Mouse (Mus musculus): Measurements from ENCODE around the gene Ralbp1. TPM values are rescaled to one million over a fixed set of nuclear protein-coding genes. Genes with fewer than 3 reads are reported as not detected.

Gene Ralbp1
- 29.5 TPM in 2 replicates for polyA plus RNA-seq (2015; fragmentation: Nextera tagmentation; extraction: Ambion mirVana)

DNA sequence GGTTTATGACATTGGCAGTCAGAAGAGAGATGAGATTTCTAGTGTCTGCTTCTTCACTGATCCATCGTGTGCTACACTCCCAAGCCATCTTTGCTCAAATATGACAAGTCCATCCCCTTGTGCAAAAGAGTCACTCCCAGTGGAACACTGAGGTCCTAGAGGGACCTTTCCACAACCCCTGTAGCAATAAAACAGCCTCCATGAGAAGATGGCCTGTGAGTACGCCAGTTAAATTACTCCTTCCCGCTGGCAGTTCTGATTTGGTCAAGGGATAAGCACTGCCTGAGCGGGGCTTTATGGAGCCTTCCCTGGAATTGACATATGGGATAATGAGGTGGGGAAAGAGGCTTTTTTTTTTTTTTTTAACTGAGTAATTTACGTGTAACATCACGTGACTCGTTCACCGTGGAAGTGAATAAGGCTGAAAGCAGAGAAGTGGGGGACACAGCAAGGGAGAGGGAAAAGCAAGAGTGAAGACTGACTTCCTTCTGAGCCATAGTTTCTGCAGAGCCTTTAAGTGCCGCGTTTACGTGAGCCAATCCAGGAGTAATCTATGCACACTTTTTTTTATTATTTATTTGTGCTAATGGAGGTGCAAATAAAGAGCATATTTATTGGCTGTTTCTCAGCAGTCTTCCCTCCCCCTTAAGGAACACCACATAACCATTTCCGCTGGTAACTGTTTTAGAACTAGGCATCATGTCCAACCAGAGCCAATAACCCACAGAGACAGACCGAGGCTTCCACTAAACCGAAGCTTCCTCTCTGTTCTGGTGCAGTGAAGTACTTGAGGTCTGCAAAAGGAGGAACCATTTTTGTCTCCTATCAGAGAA, at the start of gene Ralbp1:
Ralbp1 (minus strand) TSS at position 102 of the 833 bp plus-strand sequence.
- DNase-seq (no peak), ATAC-seq (no peak)
- peak within 1 kb of the TSS; percentile 93 for H3K27ac ChIP-seq (ENCODE audit: low read depth)
- H3K9me3 ChIP-seq (ENCODE audit: low read length): no peaks in the 10 kb centered on the region
- peak within 1 kb of the TSS; percentile 85 for H3K9ac ChIP-seq (replicated peaks)
- 4% methylated on average over 14 of the region's 14 CpGs for WGBS (ENCODE audit: insufficient replicate concordance)
- H3K36me3 ChIP-seq (replicated peaks; ENCODE audit: insufficient read depth, low read length): no peaks in the 10 kb centered on the region
- TF ChIP-seq CTCF (IDR thresholded peaks at IDR 0.05; ENCODE audit: low read depth) (no peak), EP300 (IDR thresholded peaks at IDR 0.05; ENCODE audit: low read depth) (no peak)
- no peaks in the 10 kb centered on the region for H3K27me3 ChIP-seq (ENCODE audit: insufficient read depth, low read length)
- peaks cover 20% of the 10 kb centered on the region for H3K4me1 ChIP-seq (ENCODE audit: insufficient read depth)
- peak within 1 kb of the TSS; percentile 80 for H3K4me3 ChIP-seq (ENCODE audit: low read depth, low read length)
- peak within 1 kb of the TSS; percentile 89 for H3K4me2 ChIP-seq (ENCODE audit: low read depth, low read length)

DNA sequence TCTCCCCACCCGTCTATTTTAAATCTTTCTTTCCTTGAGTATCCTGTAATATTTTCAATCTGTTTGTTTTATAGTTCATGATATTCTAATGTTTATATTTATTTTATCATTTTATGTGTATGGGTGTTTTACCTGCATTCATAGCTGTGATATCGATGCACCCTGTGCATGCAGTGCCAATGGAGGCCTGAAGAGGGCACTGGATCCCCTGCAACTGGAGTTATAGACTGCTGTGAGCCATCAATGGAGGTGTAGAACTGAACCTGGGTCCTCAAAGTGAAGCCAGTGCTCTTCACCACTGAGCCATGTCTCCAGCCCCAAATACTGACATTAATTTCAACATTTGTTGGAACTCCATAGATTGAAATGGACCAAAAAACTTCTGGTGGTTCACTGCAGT, 48.1 kb upstream of the Ralbp1 start:
- Histone ChIP-seq H3K36me3 (replicated peaks; ENCODE audit: insufficient read depth, low read length) (peaks cover 5% of the 10 kb centered on the region; the same call in 1 of the 2 replicates), H3K27me3 (ENCODE audit: insufficient read depth, low read length) (no peaks in the 10 kb centered on the region), H3K4me1 (ENCODE audit: insufficient read depth) (peaks cover 10% of the 10 kb centered on the region), H3K4me2 (ENCODE audit: low read depth, low read length) (no peak overlapping the region), H3K9me3 (ENCODE audit: low read length) (no peaks in the 10 kb centered on the region), H3K9ac (replicated peaks) (no peak overlapping the region), H3K27ac (ENCODE audit: low read depth) (no peak overlapping the region), H3K4me3 (ENCODE audit: low read depth, low read length) (no peak overlapping the region)
- DNase-seq: no peak
- no peak for TF ChIP-seq EP300 (IDR thresholded peaks at IDR 0.05; ENCODE audit: low read depth)
- TF ChIP-seq CTCF (IDR thresholded peaks at IDR 0.05; ENCODE audit: low read depth): peak; percentile 72
- ATAC-seq: no peak
- WGBS (ENCODE audit: insufficient replicate concordance): 85% methylated on average over 2 of the region's 2 CpGs

GRCm38 (mm10) chr17:65931525-65931924, 45.9 kb upstream of the Ralbp1 start:
- WGBS (ENCODE audit: insufficient replicate concordance): 71% methylated on average over 6 of the region's 6 CpGs
- H3K27ac ChIP-seq (ENCODE audit: low read depth): 0 out of 2 replicates have a peak overlapping the region, but pooled peaks have one; percentile 11
- H3K4me3 ChIP-seq (ENCODE audit: low read depth, low read length): no peak overlapping the region
- 0 out of 2 replicates have a peak overlapping the region, but pooled peaks have one; percentile 22 for H3K9ac ChIP-seq (replicated peaks)
- H3K4me1 ChIP-seq (ENCODE audit: insufficient read depth): peaks cover 8% of the 10 kb centered on the region
- peaks cover 11% of the 10 kb centered on the region; the same call in 1 of the 2 replicates for H3K36me3 ChIP-seq (replicated peaks; ENCODE audit: insufficient read depth, low read length)
- TF ChIP-seq CTCF (IDR thresholded peaks at IDR 0.05; ENCODE audit: low read depth): no peak
- no peak for TF ChIP-seq EP300 (IDR thresholded peaks at IDR 0.05; ENCODE audit: low read depth)
- H3K4me2 ChIP-seq (ENCODE audit: low read depth, low read length): no peak overlapping the region
- no peak for DNase-seq
- no peaks in the 10 kb centered on the region for H3K9me3 ChIP-seq (ENCODE audit: low read length)
- no peak for ATAC-seq
- H3K27me3 ChIP-seq (ENCODE audit: insufficient read depth, low read length): no peaks in the 10 kb centered on the region

DNA sequence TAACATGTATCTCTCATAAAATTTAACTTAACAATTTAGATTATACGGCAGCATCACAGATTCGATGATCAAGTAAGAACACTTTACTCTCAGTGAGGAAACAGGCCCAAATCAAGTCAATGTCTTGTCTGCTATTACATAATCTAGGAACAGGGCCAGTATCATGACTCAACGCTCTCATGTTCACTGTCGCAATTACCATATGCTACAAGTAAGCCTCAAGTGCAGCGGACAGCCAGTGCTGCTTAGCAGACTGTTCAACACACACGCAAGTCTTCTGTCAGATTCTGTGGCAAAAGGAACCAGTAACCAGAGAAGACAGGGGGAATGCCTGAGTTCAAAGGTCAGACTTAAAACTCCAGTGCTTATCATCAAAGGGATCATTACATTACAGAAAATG, 45.4 kb upstream of the Ralbp1 start:
- H3K4me1 ChIP-seq (ENCODE audit: insufficient read depth): peaks cover 8% of the 10 kb centered on the region
- peak; percentile 81 for ATAC-seq
- H3K4me2 ChIP-seq (ENCODE audit: low read depth, low read length): no peak overlapping the region
- no peak for TF ChIP-seq EP300 (IDR thresholded peaks at IDR 0.05; ENCODE audit: low read depth)
- no peak for TF ChIP-seq CTCF (IDR thresholded peaks at IDR 0.05; ENCODE audit: low read depth)
- H3K27ac ChIP-seq (ENCODE audit: low read depth): no peak overlapping the region
- H3K9me3 ChIP-seq (ENCODE audit: low read length): no peaks in the 10 kb centered on the region
- no peak overlapping the region for H3K4me3 ChIP-seq (ENCODE audit: low read depth, low read length)
- H3K36me3 ChIP-seq (replicated peaks; ENCODE audit: insufficient read depth, low read length): peaks cover 16% of the 10 kb centered on the region; the same call in 1 of the 2 replicates
- no peak for DNase-seq
- H3K9ac ChIP-seq (replicated peaks): 0 out of 2 replicates have a peak overlapping the region, but pooled peaks have one; percentile 22
- 58% methylated on average over 6 of the region's 6 CpGs for WGBS (ENCODE audit: insufficient replicate concordance)
- H3K27me3 ChIP-seq (ENCODE audit: insufficient read depth, low read length): no peaks in the 10 kb centered on the region

DNA sequence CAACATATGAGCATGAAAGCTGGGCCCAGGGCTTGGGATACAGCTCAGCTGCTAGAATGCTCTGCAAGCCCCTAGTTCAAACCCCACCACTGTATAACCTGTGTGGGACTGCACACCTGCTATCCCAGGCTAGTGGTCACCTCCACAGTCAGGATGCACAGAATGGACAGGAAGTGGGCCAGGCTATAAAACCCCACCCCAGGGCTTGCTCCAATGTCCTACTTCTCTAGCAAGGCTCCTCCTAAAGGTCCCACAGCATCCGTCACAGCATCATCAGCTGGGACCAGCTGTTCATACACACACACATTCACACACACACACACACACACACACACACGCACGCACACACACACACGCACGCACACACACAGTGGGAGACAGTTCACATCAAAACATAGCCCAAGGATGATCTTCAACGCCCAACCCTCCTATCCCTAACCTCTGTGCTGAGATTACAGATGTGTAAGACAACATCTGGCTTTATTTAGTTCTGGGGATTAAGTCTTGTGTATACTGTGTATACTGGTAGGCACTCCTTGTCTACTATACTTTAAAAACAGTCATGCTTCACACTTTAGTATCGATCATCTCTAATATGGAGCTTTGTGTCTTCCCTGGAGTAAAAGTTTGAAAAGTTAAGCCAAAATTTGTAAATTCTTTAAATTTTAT, 44.7 kb upstream of the Ralbp1 start:
- TF ChIP-seq CTCF (IDR thresholded peaks at IDR 0.05; ENCODE audit: low read depth) (no peak), EP300 (IDR thresholded peaks at IDR 0.05; ENCODE audit: low read depth) (no peak)
- no peak for ATAC-seq

More for the DNA sequence above, 44.7 kb upstream of the Ralbp1 start:
- Histone ChIP-seq H3K4me2 (ENCODE audit: low read depth, low read length) (no peak overlapping the region), H3K9me3 (ENCODE audit: low read length) (no peaks in the 10 kb centered on the region), H3K4me1 (ENCODE audit: insufficient read depth) (peaks cover 8% of the 10 kb centered on the region), H3K27ac (ENCODE audit: low read depth) (no peak overlapping the region), H3K36me3 (replicated peaks; ENCODE audit: insufficient read depth, low read length) (peaks cover 22% of the 10 kb centered on the region; the same call in 1 of the 2 replicates), H3K9ac (replicated peaks) (no peak overlapping the region), H3K27me3 (ENCODE audit: insufficient read depth, low read length) (no peaks in the 10 kb centered on the region), H3K4me3 (ENCODE audit: low read depth, low read length) (no peak overlapping the region)
- WGBS (ENCODE audit: insufficient replicate concordance): 79% methylated on average over 7 of the region's 7 CpGs
- no peak for DNase-seq
